Mouse (Mus musculus) hindbrain, postnatal 0 days (tissue): Measurements from ENCODE around the gene Lmln. TPM values are rescaled to one million over a fixed set of nuclear protein-coding genes. Genes with fewer than 3 reads are reported as not detected.

ENCODE experiments used
- ATAC-seq: fragments of 200-750 bp; cut with Nextera tagmentation; 2 replicates; pipeline ENCODE4 v1.8.0; 2017; ENCODE audit warnings: mild to moderate bottlenecking, moderate TSS enrichment, moderate library complexity
- DNase-seq: peaks from one replicate; pipeline ENCODE4 v3.0.0-alpha.2; 2015; ENCODE audit warnings: low spot score
- H3K27ac ChIP-seq: fragments of 300-500 bp; sonication (generic); 2 replicates; pipeline ENCODE4 v1.5.1; 2014; ENCODE audit warnings: mild to moderate bottlenecking
- H3K27me3 ChIP-seq: fragments of 300-500 bp; sonication (generic); 2 replicates; pipeline ENCODE4 v1.6.1; 2014; ENCODE audit warnings: low read length, mixed read lengths; ENCODE audit not compliant: insufficient read depth
- H3K36me3 ChIP-seq: fragments of 300-500 bp; sonication (generic); 2 replicates; pipeline ENCODE4 v1.6.1; 2014; ENCODE audit warnings: low read length, mixed read lengths; ENCODE audit not compliant: insufficient read depth
- H3K4me1 ChIP-seq: fragments of 300-500 bp; sonication (generic); 2 replicates; pipeline ENCODE4 v1.6.1; 2014; ENCODE audit warnings: antibody characterized with exemption, low read length, mixed read lengths; ENCODE audit not compliant: insufficient read depth
- H3K4me2 ChIP-seq: fragments of 300-500 bp; sonication (generic); 2 replicates; pipeline ENCODE4 v1.6.1; 2014; ENCODE audit warnings: low read depth, mild to moderate bottlenecking, low read length, moderate library complexity, mixed read lengths
- H3K4me3 ChIP-seq: fragments of 300-500 bp; sonication (generic); 2 replicates; pipeline ENCODE4 v1.5.1; 2014; ENCODE audit warnings: low read length
- H3K9ac ChIP-seq: fragments of 300-500 bp; sonication (generic); replicated peaks from 2 replicates; pipeline ENCODE4 v1.6.1; 2014; ENCODE audit warnings: mild to moderate bottlenecking, low read length, moderate library complexity, mixed read lengths
- H3K9me3 ChIP-seq: fragments of 300-500 bp; sonication (generic); 2 replicates; pipeline ENCODE4 v1.6.1; 2016; ENCODE audit warnings: low read length, mixed read lengths
- CTCF ChIP-seq: IDR thresholded peaks from 2 replicates; pipeline ENCODE4 v1.5.1; 2016; ENCODE audit warnings: antibody characterized with exemption, control low read depth, low read depth
- WGBS: fragments of 180-500 bp; shearing (Covaris S2); extraction: QIAGEN DNeasy Blood & Tissue Kit; methylation state at CpG from one replicate; pipeline ENCODE4 v1.1.7; 2014; 5-methylcytosine and 5-hydroxymethylcytosine counted together
- polyA plus RNA-seq: library from polyadenylated mRNA; unstranded; fragments of >200 nt; fragmentation: Nextera tagmentation; extraction: Ambion mirVana; gene quantifications from 2 replicates; pipeline ENCODE4 v1.2.1, GENCODE M21; 2015
- total RNA-seq: library from RNA; depleted of rRNA; stranded (reverse); fragments of >200 nt; gene quantifications from 2 replicates; pipeline ENCODE4 v1.2.3, GENCODE M21; 2014

Gene Lmln
- total and polyA plus RNA-seq, 2 experiments from 2014 or later, result 2.5 to 5.2 TPM

DNA sequence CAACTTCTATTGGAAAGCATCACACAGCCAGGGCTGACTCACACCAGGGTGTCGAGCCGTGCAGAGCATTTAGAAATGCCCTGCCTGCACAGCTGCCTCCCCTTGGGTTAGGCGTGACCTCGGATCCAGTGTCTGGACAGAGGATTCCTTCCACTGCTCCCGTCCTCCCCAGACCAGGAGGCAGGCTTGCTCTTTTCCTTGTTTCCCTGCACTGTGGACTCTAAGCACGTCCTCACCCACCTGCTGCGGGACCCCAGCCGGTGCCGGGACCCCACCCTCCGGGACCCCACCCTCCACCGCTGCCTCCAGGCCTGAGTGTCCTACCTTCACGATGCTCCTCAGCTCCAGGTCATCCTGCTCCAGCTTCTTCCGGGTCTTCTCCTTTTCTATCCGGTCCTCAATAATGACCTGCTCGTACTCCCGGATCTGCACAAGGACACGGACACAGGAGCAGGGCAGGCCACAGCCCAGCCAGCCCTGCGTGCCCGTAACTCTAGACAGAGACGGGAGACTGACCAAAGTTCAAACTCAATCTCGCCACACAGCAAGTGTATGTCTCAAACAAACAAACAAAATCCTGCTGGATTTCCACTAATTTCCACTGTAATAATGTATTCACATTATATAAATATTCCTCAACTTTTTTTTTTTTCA, 43.1 kb upstream of the Lmln start:
- no peak overlapping the region for H3K27ac ChIP-seq
- no peaks in the 10 kb centered on the region for H3K27me3 ChIP-seq
- H3K4me2 ChIP-seq, result no peak overlapping the region
- 76% methylated on average over 21 of the region's 21 CpGs for WGBS
- TF ChIP-seq CTCF, result no peak
- no peak overlapping the region for H3K4me3 ChIP-seq
- ATAC-seq, result no peak
- no peak for DNase-seq
- H3K36me3 ChIP-seq, result peaks cover 1% of the 10 kb centered on the region; the same call in 1 of the 2 replicates
- H3K9me3 ChIP-seq, result no peaks in the 10 kb centered on the region
- no peak overlapping the region for H3K9ac ChIP-seq
- no peaks in the 10 kb centered on the region for H3K4me1 ChIP-seq

DNA sequence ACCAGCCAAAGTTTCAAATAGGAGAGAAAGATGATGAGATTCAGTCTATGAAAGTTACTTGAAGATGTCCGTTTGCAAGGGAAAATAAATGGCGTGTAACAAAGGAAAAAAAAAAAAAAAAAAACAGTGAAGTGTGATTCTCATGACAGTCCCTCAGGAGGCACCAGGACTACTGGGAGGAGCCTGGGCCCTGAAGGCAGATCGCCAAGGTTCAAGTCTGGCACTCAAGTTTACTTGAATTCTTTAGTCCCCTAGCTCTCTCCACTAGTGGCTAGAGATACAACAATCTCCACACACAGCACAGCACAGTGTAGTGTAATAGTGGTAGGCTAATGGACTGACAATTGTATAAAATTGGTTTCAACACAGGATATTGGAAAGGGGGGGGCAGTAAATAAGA, 40.9 kb upstream of the Lmln start:
- WGBS, result 76% methylated on average over 3 of the region's 3 CpGs
- Histone ChIP-seq H3K4me2 (no peak overlapping the region), H3K9ac (no peak overlapping the region), H3K27me3 (no peaks in the 10 kb centered on the region), H3K27ac (no peak overlapping the region), H3K9me3 (no peaks in the 10 kb centered on the region), H3K4me3 (no peak overlapping the region), H3K36me3 (no peaks in the 10 kb centered on the region), H3K4me1 (no peaks in the 10 kb centered on the region)
- ATAC-seq (no peak), DNase-seq (no peak)
- TF ChIP-seq CTCF, result no peak

DNA sequence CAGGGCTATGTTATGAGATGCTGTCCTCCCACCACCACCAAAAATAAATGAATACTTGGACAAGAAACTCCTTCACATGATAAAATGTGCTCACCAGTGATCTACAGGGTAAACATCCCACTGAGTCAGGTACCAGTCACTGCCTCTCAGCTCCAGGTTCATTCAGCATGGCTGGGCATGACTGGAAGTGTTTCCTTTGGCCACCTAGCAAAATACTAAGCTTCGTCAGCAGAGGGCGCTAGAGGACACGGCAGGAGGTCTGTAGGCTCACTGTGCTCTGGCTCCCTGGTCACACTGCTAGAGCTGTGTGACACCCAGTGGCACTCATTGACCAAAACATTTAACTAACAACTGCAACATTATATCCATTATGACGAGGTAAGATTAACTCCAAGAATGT, 38.6 kb upstream of the Lmln start:
- no peaks in the 10 kb centered on the region for H3K36me3 ChIP-seq
- no peaks in the 10 kb centered on the region for H3K4me1 ChIP-seq
- no peaks in the 10 kb centered on the region for H3K9me3 ChIP-seq
- peak; percentile 90 for TF ChIP-seq CTCF
- DNase-seq (peak; percentile 76), ATAC-seq (peak; percentile 69; the same call in 1 of the 2 replicates)
- no peak overlapping the region for H3K27ac ChIP-seq
- no peak overlapping the region for H3K9ac ChIP-seq
- 7% methylated on average over 4 of the region's 4 CpGs for WGBS
- H3K4me3 ChIP-seq, result no peak overlapping the region
- H3K27me3 ChIP-seq, result no peaks in the 10 kb centered on the region
- no peak overlapping the region for H3K4me2 ChIP-seq

DNA sequence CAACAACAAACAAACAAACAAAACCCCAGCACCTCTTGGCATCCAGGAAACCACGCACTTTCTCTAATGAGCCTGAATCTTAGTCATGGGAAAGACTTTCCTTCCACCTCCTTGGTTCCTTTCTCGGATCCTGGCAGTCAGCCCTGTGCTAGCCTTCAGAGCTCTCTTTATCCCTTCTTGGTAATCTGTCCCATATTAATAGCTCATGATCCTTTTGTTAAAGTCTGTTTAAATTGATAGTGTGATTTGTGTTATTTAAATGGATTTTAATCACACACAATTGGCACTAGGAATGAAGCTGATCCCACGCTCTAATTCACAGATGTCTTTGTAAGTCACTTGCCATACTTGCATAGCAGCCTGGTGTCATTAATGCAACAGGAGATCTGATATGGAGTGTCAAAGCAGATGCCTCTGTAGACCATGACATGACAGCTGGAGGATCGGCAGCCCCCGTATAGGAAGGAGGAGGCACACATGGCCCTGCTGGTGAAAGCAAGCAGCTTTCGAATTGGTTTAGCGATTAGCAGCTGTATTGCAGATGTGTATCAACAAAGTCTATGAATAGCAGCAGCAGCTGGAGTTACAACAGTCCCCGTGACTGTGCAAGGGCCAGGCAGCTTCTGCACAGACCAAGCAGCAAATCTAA, 37.7 kb upstream of the Lmln start:
- no peak overlapping the region for H3K9ac ChIP-seq
- H3K4me1 ChIP-seq, result no peaks in the 10 kb centered on the region
- DNase-seq, result no peak
- no peak overlapping the region for H3K4me2 ChIP-seq
- no peaks in the 10 kb centered on the region for H3K9me3 ChIP-seq
- TF ChIP-seq CTCF, result no peak
- no peak overlapping the region for H3K4me3 ChIP-seq
- no peak overlapping the region for H3K27ac ChIP-seq
- 59% methylated on average over 8 of the region's 8 CpGs for WGBS
- no peak for ATAC-seq
- no peaks in the 10 kb centered on the region for H3K27me3 ChIP-seq
- H3K36me3 ChIP-seq, result no peaks in the 10 kb centered on the region

DNA sequence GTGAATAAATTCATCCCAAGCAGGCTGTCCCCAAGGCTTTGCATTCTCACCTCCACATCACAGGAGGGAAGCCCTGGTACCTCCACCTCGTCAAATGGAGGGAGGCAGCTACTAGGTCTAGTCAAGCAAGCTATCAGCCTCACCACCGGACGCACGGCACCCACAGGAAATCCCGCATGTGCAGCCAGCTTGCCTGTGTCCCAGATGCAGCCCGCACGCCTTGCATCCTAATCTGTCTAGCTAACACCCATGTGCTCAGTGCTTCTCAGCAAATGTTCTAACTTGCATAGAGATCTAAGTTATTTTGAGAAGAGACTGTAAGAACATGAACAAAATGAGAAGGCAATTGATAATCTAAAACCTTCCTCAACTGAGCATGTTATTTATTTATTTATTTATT, 36.0 kb upstream of the Lmln start:
- Histone ChIP-seq H3K27me3 (no peaks in the 10 kb centered on the region), H3K4me2 (no peak overlapping the region), H3K9me3 (no peaks in the 10 kb centered on the region), H3K4me1 (no peaks in the 10 kb centered on the region), H3K27ac (no peak overlapping the region), H3K4me3 (no peak overlapping the region), H3K9ac (no peak overlapping the region), H3K36me3 (no peaks in the 10 kb centered on the region)
- ATAC-seq, result no peak
- no peak for DNase-seq
- 89% methylated on average over 7 of the region's 7 CpGs for WGBS
- TF ChIP-seq CTCF, result no peak

DNA sequence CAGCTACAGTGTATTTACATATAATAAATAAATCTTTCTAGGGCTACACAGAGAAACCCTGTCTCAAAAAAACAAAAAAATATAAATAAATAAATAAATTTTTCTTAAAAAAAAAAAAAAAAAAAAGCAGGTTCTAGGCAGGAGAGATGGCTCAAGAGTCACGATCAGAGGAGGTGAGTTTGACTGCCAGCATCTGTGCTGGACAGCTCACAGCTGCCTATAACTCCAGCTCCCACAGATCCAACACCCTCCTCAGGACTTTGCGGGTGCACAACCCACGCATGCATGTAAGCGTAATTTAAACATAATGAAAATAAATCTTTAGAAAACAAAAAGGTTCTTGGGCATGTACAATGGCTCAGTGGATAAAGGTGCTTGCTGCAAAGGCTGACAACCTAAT, 26.3 kb upstream of the Lmln start:
- TF ChIP-seq CTCF, result no peak
- Histone ChIP-seq H3K9me3 (no peaks in the 10 kb centered on the region), H3K27ac (no peak overlapping the region), H3K36me3 (no peaks in the 10 kb centered on the region), H3K9ac (no peak overlapping the region), H3K4me3 (no peak overlapping the region), H3K4me2 (no peak overlapping the region), H3K4me1 (no peaks in the 10 kb centered on the region), H3K27me3 (no peaks in the 10 kb centered on the region)
- DNase-seq (no peak), ATAC-seq (no peak)
- 86% methylated on average over 4 of the region's 4 CpGs for WGBS

DNA sequence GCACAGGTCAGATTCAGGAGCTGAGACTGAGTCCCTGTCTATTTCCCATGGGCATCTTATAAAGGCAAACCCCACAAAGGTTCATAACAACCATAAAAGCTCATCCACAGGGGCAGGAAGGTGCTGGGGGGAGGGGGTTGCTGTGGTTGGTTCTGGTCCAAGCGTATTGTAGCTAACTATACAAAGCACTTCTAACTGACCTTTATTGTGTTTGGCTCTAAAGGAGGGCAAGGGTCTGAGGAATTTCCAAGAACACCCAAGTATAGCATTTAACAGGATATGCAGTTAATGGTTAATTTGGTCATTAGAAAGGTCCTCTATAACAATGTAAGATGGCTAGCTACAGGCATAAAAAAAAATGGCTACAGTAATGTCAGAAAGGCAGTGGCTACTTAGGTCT, 19.6 kb upstream of the Lmln start:
- no peak for TF ChIP-seq CTCF
- DNase-seq, result no peak
- H3K27ac ChIP-seq, result no peak overlapping the region

More for the DNA sequence above, 19.6 kb upstream of the Lmln start:
- no peak for ATAC-seq
- Histone ChIP-seq H3K4me3 (no peak overlapping the region), H3K4me2 (no peak overlapping the region), H3K36me3 (no peaks in the 10 kb centered on the region), H3K4me1 (no peaks in the 10 kb centered on the region), H3K27me3 (no peaks in the 10 kb centered on the region), H3K9ac (no peak overlapping the region), H3K9me3 (no peaks in the 10 kb centered on the region)
- 80% methylated on average over 1 of the region's 1 CpGs for WGBS
